Mouse (Mus musculus) forebrain, embryonic 14.5 days (tissue): ENCODE results near the gene Sh3pxd2a. TPM values are rescaled to one million over a fixed set of nuclear protein-coding genes. Genes with fewer than 3 reads are reported as not detected.

Source experiments
- ATAC-seq: fragments of 200-750 bp; cut with Nextera tagmentation; 2 replicates; pipeline ENCODE4 v1.8.0; 2017; ENCODE audit warnings: mild to moderate bottlenecking, moderate library complexity
- DNase-seq: peaks from one replicate; pipeline ENCODE4 v3.0.0-alpha.2; 2015; ENCODE audit warnings: low spot score
- H3K27ac ChIP-seq: fragments of 300-500 bp; sonication (generic); 2 replicates; pipeline ENCODE4 v1.5.1; 2014; ENCODE audit warnings: low read depth, mild to moderate bottlenecking, control low read depth, low read length, moderate library complexity
- H3K27me3 ChIP-seq: fragments of 300-500 bp; sonication (generic); replicated peaks from 2 replicates; pipeline ENCODE4 v1.6.1; 2014; ENCODE audit warnings: low read length, control low read depth, mixed read lengths; ENCODE audit not compliant: control insufficient read depth, insufficient read depth
- H3K36me3 ChIP-seq: fragments of 300-500 bp; sonication (generic); 2 replicates; pipeline ENCODE4 v1.6.1; 2014; ENCODE audit warnings: low read length, control low read depth; ENCODE audit not compliant: control insufficient read depth, insufficient read depth
- H3K4me1 ChIP-seq: fragments of 300-500 bp; sonication (generic); 2 replicates; pipeline ENCODE4 v1.6.1; 2014; ENCODE audit warnings: antibody characterized with exemption, low read length, control low read depth; ENCODE audit not compliant: control insufficient read depth, insufficient read depth
- H3K4me2 ChIP-seq: fragments of 300-500 bp; sonication (generic); 2 replicates; pipeline ENCODE4 v1.6.1; 2014; ENCODE audit warnings: mild to moderate bottlenecking, control low read depth, low read length
- H3K4me3 ChIP-seq: fragments of 300-500 bp; sonication (generic); 2 replicates; pipeline ENCODE4 v1.5.1; 2014; ENCODE audit warnings: low read depth, low read length, control low read depth
- H3K9ac ChIP-seq: fragments of 300-500 bp; sonication (generic); 2 replicates; pipeline ENCODE4 v1.6.1; 2014; ENCODE audit warnings: mild to moderate bottlenecking, low read length, control low read depth, moderate library complexity
- H3K9me3 ChIP-seq: fragments of 300-500 bp; sonication (generic); replicated peaks from 2 replicates; pipeline ENCODE4 v1.6.1; 2016; ENCODE audit warnings: low read length, control low read depth, mixed read lengths; ENCODE audit not compliant: control insufficient read depth
- WGBS: fragments of 180-500 bp; shearing (Covaris S2); extraction: QIAGEN DNeasy Blood & Tissue Kit; methylation state at CpG from one replicate; pipeline ENCODE4 v1.1.7; 2014; 5-methylcytosine and 5-hydroxymethylcytosine counted together
- polyA plus RNA-seq: library from polyadenylated mRNA; unstranded; fragments of >200 nt; fragmentation: Nextera tagmentation; extraction: Ambion mirVana; gene quantifications from 2 replicates; pipeline ENCODE4 v1.2.1, GENCODE M21; 2014

Gene Sh3pxd2a
- polyA plus RNA-seq, 1 experiment from 2014 or later: 3.4 TPM

DNA sequence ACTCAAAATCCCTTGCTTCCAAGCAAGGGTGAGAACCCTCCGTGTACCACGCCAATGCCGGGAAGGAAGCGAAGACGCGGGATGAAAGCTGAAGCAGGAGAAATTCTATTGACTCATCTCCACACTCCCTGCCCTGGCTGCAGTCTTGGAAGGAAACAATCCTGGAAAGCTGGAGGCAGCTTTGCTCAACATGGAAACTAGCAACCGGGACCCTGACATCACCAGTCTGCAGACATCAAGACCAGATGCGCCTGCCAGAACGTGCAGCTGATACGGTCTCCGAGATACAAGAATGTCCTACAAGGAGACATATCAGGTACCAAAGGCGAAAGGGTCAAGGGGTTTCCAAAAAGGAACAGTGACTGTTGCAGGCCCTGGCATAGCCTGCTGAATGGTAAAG is 154.4 kb downstream of the Sh3pxd2a start:
- H3K9ac ChIP-seq: no peak overlapping the region
- H3K27ac ChIP-seq: no peak overlapping the region
- H3K4me1 ChIP-seq: peaks cover 17% of the 10 kb centered on the region
- H3K4me2 ChIP-seq: no peak overlapping the region
- no peak for DNase-seq
- H3K9me3 ChIP-seq: no peaks in the 10 kb centered on the region
- no peak overlapping the region for H3K4me3 ChIP-seq
- 96% methylated on average over 12 of the region's 12 CpGs for WGBS
- ATAC-seq: no peak
- no peaks in the 10 kb centered on the region for H3K27me3 ChIP-seq
- no peaks in the 10 kb centered on the region for H3K36me3 ChIP-seq

DNA sequence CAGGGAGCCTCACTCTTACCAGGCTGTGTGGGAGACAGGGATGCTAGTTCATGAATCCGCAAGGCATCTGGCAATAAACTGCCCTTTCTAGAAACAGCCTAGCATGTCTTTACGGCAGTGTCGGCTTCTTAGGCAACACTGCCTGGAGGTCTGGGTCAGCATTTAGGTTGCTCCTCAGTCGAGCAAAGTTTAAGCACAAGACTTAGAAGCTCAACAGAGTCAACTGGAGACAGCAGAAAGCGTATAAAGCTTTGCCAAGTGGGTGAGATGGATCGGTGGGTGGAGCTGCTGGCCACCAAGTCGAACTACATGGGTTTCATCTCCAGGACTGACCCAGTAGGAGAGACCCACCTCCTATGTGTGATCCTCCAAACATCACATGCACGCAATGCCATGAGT is 157.3 kb downstream of the Sh3pxd2a start:
- Histone ChIP-seq H3K9ac (no peak overlapping the region), H3K4me3 (no peak overlapping the region), H3K27ac (no peak overlapping the region), H3K27me3 (no peaks in the 10 kb centered on the region), H3K4me2 (no peak overlapping the region), H3K36me3 (no peaks in the 10 kb centered on the region), H3K4me1 (peaks cover 4% of the 10 kb centered on the region), H3K9me3 (no peaks in the 10 kb centered on the region)
- ATAC-seq (no peak), DNase-seq (no peak)
- 90% methylated on average over 8 of the region's 8 CpGs for WGBS

DNA sequence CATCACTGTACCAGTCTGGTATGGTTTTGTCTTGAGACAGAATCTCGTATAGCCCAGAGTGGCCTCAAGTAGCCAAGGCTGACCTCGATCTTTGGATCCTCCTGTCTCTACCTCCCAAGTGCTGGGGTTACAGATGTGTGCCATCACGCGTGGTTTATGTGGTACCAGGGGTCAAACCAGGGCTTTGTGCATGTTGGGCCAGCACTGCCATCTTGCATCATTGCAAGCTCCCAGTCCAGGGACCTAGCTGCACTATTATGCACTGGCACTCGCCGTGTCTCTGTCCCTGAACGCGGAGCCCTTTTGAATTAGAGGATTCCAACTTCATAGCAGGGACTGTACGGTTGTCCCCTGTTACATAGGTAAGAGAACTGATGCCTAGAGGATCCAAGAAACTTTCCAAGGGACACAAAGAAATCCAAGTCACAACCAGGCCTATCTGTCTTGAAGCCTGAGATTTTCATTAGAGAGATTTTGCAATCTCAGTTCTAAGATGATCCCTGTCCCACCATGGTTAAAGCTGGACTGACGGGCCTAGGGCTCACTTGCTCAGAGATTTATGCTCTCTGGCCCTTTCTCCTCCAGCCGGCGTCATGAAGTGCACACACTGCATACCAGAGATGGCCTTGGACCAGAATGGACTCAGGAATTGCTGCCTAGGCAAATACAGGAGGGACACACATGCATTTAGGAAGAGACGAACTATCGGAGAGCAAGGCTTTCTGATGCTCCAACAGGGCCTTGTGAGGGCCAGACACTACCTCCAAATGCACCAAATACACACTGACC is 157.9 kb downstream of the Sh3pxd2a start:
- Histone ChIP-seq H3K27ac (no peak overlapping the region), H3K27me3 (no peaks in the 10 kb centered on the region), H3K9me3 (no peaks in the 10 kb centered on the region), H3K9ac (no peak overlapping the region), H3K4me3 (no peak overlapping the region), H3K36me3 (no peaks in the 10 kb centered on the region), H3K4me1 (peaks cover 10% of the 10 kb centered on the region), H3K4me2 (no peak overlapping the region)
- WGBS: 91% methylated on average over 14 of the region's 14 CpGs
- ATAC-seq (no peak), DNase-seq (no peak)

DNA sequence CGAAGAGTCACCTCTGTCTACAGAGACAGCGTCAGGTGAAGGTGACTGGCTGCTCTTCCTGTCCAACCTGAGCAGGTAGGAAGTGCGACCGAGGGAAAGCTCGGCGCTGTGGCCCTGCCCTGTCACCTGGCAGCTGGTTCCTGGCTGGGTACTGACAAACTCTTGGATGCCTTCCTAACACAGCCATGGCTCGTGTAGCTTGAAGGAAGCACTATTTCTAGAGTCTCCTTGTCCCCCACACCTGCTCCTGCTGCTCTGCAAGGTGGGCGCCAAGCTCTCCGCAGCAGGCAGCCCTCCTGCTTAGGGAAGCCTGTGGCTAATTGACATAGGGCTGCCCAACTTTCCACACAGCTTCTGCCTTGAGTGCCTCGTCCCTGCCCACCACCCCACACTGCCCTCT is 158.8 kb downstream of the Sh3pxd2a start:
- H3K27me3 ChIP-seq: no peaks in the 10 kb centered on the region
- 89% methylated on average over 10 of the region's 10 CpGs for WGBS
- H3K4me2 ChIP-seq: no peak overlapping the region
- no peak overlapping the region for H3K9ac ChIP-seq
- H3K36me3 ChIP-seq: no peaks in the 10 kb centered on the region
- no peaks in the 10 kb centered on the region for H3K9me3 ChIP-seq
- ATAC-seq (no peak), DNase-seq (no peak)
- H3K4me1 ChIP-seq: peaks cover 14% of the 10 kb centered on the region
- H3K27ac ChIP-seq: no peak overlapping the region
- no peak overlapping the region for H3K4me3 ChIP-seq

DNA sequence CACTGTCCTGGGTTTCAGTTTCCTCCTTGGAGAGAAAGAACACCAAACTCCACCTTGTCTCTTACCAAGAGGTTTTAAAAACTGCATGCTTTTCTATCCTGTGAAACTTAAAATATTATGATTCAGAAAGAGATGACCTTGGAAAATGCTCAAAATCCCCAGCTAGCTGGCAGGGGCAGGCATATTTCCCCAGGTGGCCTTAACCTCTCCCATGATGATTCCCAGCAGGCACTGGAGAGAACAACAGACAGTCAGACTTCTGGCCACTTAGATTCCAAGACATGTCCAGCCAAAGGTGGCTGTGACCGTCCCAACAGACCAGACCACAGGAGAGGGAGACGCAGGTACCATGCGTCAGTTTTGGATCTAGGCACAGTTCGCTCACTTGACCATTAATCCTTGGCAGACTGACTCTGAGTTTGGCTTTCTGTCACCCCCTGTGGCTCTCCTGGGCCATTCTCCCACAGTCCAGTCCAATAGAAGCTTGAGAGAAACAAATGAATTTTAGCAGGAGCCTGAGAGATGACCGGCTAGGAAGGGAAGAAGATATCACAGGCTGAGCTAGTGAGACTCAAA is 159.9 kb downstream of the Sh3pxd2a start:
- DNase-seq: no peak
- WGBS: 86% methylated on average over 5 of the region's 5 CpGs
- no peaks in the 10 kb centered on the region for H3K27me3 ChIP-seq

DNA sequence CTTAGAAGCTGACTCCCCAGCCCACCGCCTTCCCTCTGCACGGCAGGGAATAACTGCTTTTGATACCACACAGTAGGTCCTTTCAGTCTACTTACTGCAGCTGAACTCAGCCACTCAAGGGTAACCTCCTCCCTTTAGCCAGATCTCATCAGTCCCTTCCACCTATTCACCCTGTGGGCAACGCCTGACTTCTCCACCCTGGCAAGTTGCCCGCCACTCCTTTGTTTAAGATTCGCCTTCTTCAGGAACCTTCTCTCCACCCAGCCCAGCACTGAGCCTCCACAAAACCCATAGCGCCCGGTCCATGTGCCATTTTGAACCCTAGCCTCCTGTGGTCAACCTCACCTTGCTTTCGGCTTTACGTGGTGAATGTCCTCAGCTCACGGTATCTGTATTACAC is 161.1 kb downstream of the Sh3pxd2a start:
- Histone ChIP-seq H3K4me1 (peaks cover 14% of the 10 kb centered on the region), H3K36me3 (no peaks in the 10 kb centered on the region), H3K27ac (no peak overlapping the region), H3K4me3 (no peak overlapping the region), H3K4me2 (no peak overlapping the region), H3K9me3 (no peaks in the 10 kb centered on the region), H3K9ac (no peak overlapping the region), H3K27me3 (no peaks in the 10 kb centered on the region)
- DNase-seq (no peak), ATAC-seq (no peak)
- WGBS: 89% methylated on average over 10 of the region's 10 CpGs

More for the DNA sequence above, 159.9 kb downstream of the Sh3pxd2a start:
- ATAC-seq: no peak
- Histone ChIP-seq H3K27ac (no peak overlapping the region), H3K4me2 (no peak overlapping the region), H3K4me1 (peaks cover 14% of the 10 kb centered on the region), H3K4me3 (no peak overlapping the region), H3K9me3 (no peaks in the 10 kb centered on the region), H3K9ac (no peak overlapping the region), H3K36me3 (no peaks in the 10 kb centered on the region)

DNA sequence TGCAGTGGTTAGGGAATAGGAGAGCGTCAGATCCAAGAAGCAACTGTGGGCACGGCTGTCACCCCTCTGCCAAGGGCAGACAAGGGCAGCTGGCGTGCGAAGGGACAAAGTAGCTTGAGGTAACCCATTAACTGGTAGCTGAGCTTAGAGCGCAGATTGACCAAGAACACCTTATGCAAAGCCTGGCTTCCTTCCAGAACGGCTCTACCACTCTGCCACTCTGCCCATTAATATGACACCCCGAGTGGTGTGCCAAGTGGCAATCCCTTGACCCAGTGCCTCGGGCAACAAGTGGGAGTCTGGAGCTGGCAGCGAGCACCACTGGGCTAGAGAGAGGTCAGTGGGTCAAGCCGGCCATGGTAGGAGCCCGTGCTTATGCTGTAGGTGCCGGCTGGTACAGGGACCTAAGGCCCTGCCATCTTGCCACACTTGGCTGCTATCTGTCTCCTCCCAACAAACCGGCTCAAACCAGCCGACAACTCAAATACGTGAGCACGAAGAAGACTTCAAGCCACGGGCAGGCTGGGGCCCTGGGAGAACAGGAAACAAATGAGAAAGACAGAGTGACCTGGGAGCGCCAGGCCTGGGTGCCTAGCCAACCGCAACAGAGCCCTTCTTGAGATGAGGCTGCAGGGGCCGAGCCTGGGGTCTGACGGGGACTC is 161.9 kb downstream of the Sh3pxd2a start:
- peaks cover 14% of the 10 kb centered on the region for H3K4me1 ChIP-seq
- H3K4me2 ChIP-seq: no peak overlapping the region
- H3K4me3 ChIP-seq: no peak overlapping the region
- DNase-seq: peak; percentile 39
- 59% methylated on average over 21 of the region's 21 CpGs for WGBS
- no peaks in the 10 kb centered on the region for H3K27me3 ChIP-seq
- no peaks in the 10 kb centered on the region for H3K9me3 ChIP-seq
- peak overlapping the region; percentile 34; the same call in 1 of the 2 replicates for H3K27ac ChIP-seq
- no peak overlapping the region for H3K9ac ChIP-seq
- H3K36me3 ChIP-seq: no peaks in the 10 kb centered on the region
- peak; percentile 22; the same call in 1 of the 2 replicates for ATAC-seq

DNA sequence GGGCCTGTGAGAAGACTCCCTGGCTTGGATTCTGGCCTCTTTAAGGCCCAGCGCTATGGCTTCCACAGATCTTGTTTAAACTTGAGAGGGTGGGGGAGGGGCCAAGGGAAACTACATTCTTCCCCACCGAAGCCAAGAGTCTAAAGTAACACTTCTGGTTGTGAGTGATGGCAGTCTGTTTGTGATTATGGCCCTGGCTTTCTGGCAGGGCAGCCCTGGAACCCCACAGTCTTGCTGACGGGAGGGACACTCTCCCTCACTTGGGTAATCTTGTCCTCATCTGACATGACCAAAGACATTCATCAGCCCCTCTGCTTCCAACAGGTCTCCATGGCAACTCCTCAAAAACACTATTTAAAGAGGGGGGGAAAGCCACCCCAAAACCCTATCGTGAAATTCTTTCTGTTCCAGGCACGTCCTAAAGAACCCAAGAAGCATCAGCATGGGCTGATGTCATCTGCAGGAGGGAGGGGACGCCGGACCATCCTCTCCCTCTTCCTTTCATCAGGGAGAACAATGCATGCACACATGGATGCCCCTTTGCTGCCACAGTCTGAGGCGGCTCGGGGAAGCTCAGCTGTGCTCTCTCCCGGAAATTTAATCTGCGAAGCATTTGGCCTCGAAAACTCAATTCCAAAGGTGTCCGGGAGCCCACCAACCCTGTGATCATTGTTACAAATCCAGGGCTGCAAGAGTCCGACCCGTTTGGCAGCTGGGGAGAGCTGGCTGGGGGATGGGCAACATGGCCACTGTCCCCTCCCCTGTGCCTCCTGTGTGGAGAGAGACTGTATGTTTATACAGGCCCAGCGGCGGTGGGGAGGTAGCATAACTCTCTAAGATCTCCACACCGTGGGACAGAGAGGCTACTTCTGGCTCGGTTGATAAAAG is 162.7 kb downstream of the Sh3pxd2a start:
- peak; percentile 71 for ATAC-seq
- Histone ChIP-seq H3K9me3 (no peaks in the 10 kb centered on the region), H3K36me3 (no peaks in the 10 kb centered on the region), H3K27ac (no peak overlapping the region; the same call in 1 of the 2 replicates), H3K4me1 (peaks cover 14% of the 10 kb centered on the region), H3K4me2 (peak overlapping the region; percentile 28; the same call in 1 of the 2 replicates), H3K27me3 (no peaks in the 10 kb centered on the region), H3K9ac (no peak overlapping the region), H3K4me3 (no peak overlapping the region)
- WGBS: 9% methylated on average over 19 of the region's 19 CpGs
- peak; percentile 57 for DNase-seq
